Comparison of ENCODE assay signal across 8 mouse cellular contexts in genomic region chr8:11262031-11262735, GRCm38 (mm10). TPM values are rescaled to one million over a fixed set of nuclear protein-coding genes. Genes with fewer than 3 reads are reported as not detected.
DNase-seq lines count a peak whose midpoint lies in the region; ATAC-seq and TF ChIP-seq lines count a peak whose summit lies in the region.

No protein-coding gene starts in this region.

- H3K4me3 ChIP-seq in embryonic facial prominence, embryonic 14.5 days (ENCODE audit: low read depth, low read length), result no peak overlapping the region
- H3K4me3 ChIP-seq in embryonic facial prominence, embryonic 10.5 days, result no peak overlapping the region
- H3K4me3 ChIP-seq in myocyte, result no peak overlapping the region

- 0 out of 2 replicates have a peak, but pooled peaks have one; percentile 24 for ATAC-seq in embryonic facial prominence, embryonic 14.5 days (ENCODE audit: low read depth)

- H3ac ChIP-seq in myocyte (ENCODE audit: control insufficient read depth, insufficient read length), result no peak overlapping the region

- no peak overlapping the region for H3K4me2 ChIP-seq in embryonic facial prominence, embryonic 14.5 days (ENCODE audit: low read depth, low read length)
- H3K4me2 ChIP-seq in myocyte (ENCODE audit: low read depth), result peak overlapping the region; percentile 46

- no peak for TF ChIP-seq POLR2A in myocyte (IDR thresholded peaks at IDR 0.05; ENCODE audit: insufficient read length, low read depth)

- WGBS in embryonic facial prominence, embryonic 14.5 days, result 55% methylated on average over 15 of the region's 15 CpGs
- 76% methylated on average over 15 of the region's 15 CpGs for WGBS in embryonic facial prominence, embryonic 10.5 days

- no peak overlapping the region for H3K27ac ChIP-seq in embryonic facial prominence, embryonic 14.5 days (replicated peaks; ENCODE audit: low read depth, low read length)
- no peak overlapping the region for H3K27ac ChIP-seq in embryonic facial prominence, embryonic 10.5 days (replicated peaks)

- H3K9me3 ChIP-seq in embryonic facial prominence, embryonic 14.5 days (ENCODE audit: control insufficient read depth, low read length), result no peaks in the 10 kb centered on the region
- no peaks in the 10 kb centered on the region for H3K9me3 ChIP-seq in embryonic facial prominence, embryonic 10.5 days

- peaks cover 34% of the 10 kb centered on the region for H3K4me1 ChIP-seq in embryonic facial prominence, embryonic 14.5 days (ENCODE audit: control insufficient read depth, insufficient read depth, low read length)
- H3K4me1 ChIP-seq in embryonic facial prominence, embryonic 10.5 days, result peaks cover 47% of the 10 kb centered on the region

- no peaks in the 10 kb centered on the region for H3K27me3 ChIP-seq in embryonic facial prominence, embryonic 14.5 days (replicated peaks; ENCODE audit: control insufficient read depth, insufficient read depth, low read length)
- no peaks in the 10 kb centered on the region for H3K27me3 ChIP-seq in embryonic facial prominence, embryonic 10.5 days (replicated peaks; ENCODE audit: low read depth, poor library complexity, severe bottlenecking)
- H3K27me3 ChIP-seq in myocyte (ENCODE audit: control insufficient read depth, insufficient read depth, insufficient read length), result no peaks in the 10 kb centered on the region

- H3K79me2 ChIP-seq in myocyte (ENCODE audit: control insufficient read depth, insufficient read depth), result no peaks in the 10 kb centered on the region

- H3K36me3 ChIP-seq in embryonic facial prominence, embryonic 14.5 days (ENCODE audit: control insufficient read depth, insufficient read depth, low read length), result no peaks in the 10 kb centered on the region
- peaks cover 23% of the 10 kb centered on the region; the same call in 1 of the 2 replicates for H3K36me3 ChIP-seq in embryonic facial prominence, embryonic 10.5 days (replicated peaks)
- no peaks in the 10 kb centered on the region for H3K36me3 ChIP-seq in myocyte (ENCODE audit: control insufficient read depth, insufficient read depth)

- no peak overlapping the region for H3K9ac ChIP-seq in embryonic facial prominence, embryonic 14.5 days (ENCODE audit: low read depth, low read length)

- DNase-seq in embryonic facial prominence, embryonic 14.5 days (ENCODE audit: low spot score), result no peak
- DNase-seq in embryonic facial prominence, embryonic 10.5 days (ENCODE audit: low spot score), result no peak
- peak; percentile 76 to 88 for DNase-seq in heart, adult 18-20 months
- DNase-seq in heart, postnatal 4 days, result peak; percentile 59
- no peak for DNase-seq in spleen, postnatal 14 days (ENCODE audit: low spot score in 2 of 2)
- DNase-seq in urinary bladder, postnatal 25 days (ENCODE audit: low spot score), result no peak
- no peak for DNase-seq in layer of hippocampus, adult 8-10 months (ENCODE audit: low spot score in 2 of 2)

TF ChIP-seq in myocyte, 11 proteins besides CTCF, POLR2A, EP300 and RAD21:
- TF ChIP-seq MAX (IDR thresholded peaks at IDR 0.05; ENCODE audit: low read depth), result no peak
- TF ChIP-seq SRF (IDR thresholded peaks at IDR 0.05; ENCODE audit: control insufficient read depth, insufficient read length, low read depth), result no peak
- TF ChIP-seq E2F4 (IDR thresholded peaks at IDR 0.05; ENCODE audit: insufficient read depth), result no peak
- TF ChIP-seq MYOD1 (IDR thresholded peaks at IDR 0.05; ENCODE audit: control insufficient read depth in 1 of 3, insufficient read length in 2 of 3, low read depth in 2 of 3), result no peak
- TF ChIP-seq POLR2AphosphoS2 (IDR thresholded peaks at IDR 0.05; ENCODE audit: insufficient read length, low read depth), result no peak
- TF ChIP-seq TCF3 (IDR thresholded peaks at IDR 0.05; ENCODE audit: insufficient read length, low read depth), result no peak
- no peak for TF ChIP-seq MYOG (IDR thresholded peaks at IDR 0.05; ENCODE audit: control insufficient read depth in 1 of 3, insufficient read depth in 1 of 3, insufficient read length in 2 of 3, low read depth in 2 of 3)
- no peak for TF ChIP-seq TCF12 (IDR thresholded peaks at IDR 0.05; ENCODE audit: insufficient read depth, poor library complexity, severe bottlenecking)
- TF ChIP-seq REST (IDR thresholded peaks at IDR 0.05; ENCODE audit: insufficient read depth, insufficient read length), result no peak
- no peak for TF ChIP-seq USF1 (IDR thresholded peaks at IDR 0.05; ENCODE audit: low read depth)
- no peak for TF ChIP-seq CEBPB (IDR thresholded peaks at IDR 0.05; ENCODE audit: insufficient read depth, poor library complexity, severe bottlenecking)

RNA-seq across cellular contexts. Expression of gene Col4a2, which starts 50.4 kb away (rescaled TPM):
- polyA plus RNA-seq in embryonic facial prominence, embryonic 14.5 days (2014; fragmentation: Nextera tagmentation; extraction: Ambion mirVana), result 92.3 and 95.9 TPM in 2 replicates
- polyA plus RNA-seq in embryonic facial prominence, embryonic 10.5 days (2016; fragmentation: Nextera tagmentation; extraction: Ambion mirVana), result 51.8 and 54.7 TPM in 2 replicates
- 100 to 1,000 TPM; 127 to 140 TPM for total RNA-seq in heart, adult 18-20 months (2021)
- 100 to 1,000 TPM; 558 to 588 TPM for total RNA-seq in heart, postnatal 4 days (2021)
- 47.3 TPM for polyA plus RNA-seq in myocyte (2012; fragmentation: generic; extraction: Trizol)
- total RNA-seq in layer of hippocampus, adult 8-10 months (2022), result 10 to 100 TPM; 39.6 to 55.5 (median 43.9) TPM

RNA-seq across cellular contexts. Expression of gene Col4a1, which starts 50.4 kb away (rescaled TPM):
- polyA plus RNA-seq in embryonic facial prominence, embryonic 14.5 days (2014; fragmentation: Nextera tagmentation; extraction: Ambion mirVana), result 270 and 289 TPM in 2 replicates
- polyA plus RNA-seq in embryonic facial prominence, embryonic 10.5 days (2016; fragmentation: Nextera tagmentation; extraction: Ambion mirVana), result 128 and 138 TPM in 2 replicates
- total RNA-seq in heart, adult 18-20 months (2021), result 100 to 1,000 TPM; 217 to 274 TPM
- 1,000 to 10,000 TPM; 1,026 to 1,084 TPM for total RNA-seq in heart, postnatal 4 days (2021)
- polyA plus RNA-seq in myocyte (2012; fragmentation: generic; extraction: Trizol), result 34.8 TPM
- 10 to 100 TPM; 34.9 to 38.4 (median 36.1) TPM for total RNA-seq in layer of hippocampus, adult 8-10 months (2022)

Comparison
In these comparisons a context has a peak if more than half of its experiments do, and no peak if none do; other contexts are left out.
1. DNase-seq: peak in heart, adult 18-20 months (2 of 2) and heart, postnatal 4 days (single experiment); none in embryonic facial prominence, embryonic 14.5 days (single experiment), embryonic facial prominence, embryonic 10.5 days (single experiment), spleen, postnatal 14 days (0 of 2), urinary bladder, postnatal 25 days (single experiment) and layer of hippocampus, adult 8-10 months (0 of 2).
2. RNA of gene Col4a1, which starts 50.4 kb away (total RNA-seq): 1,026 to 1,084 TPM in heart, postnatal 4 days and 217 to 274 TPM in heart, adult 18-20 months; 34.9 to 38.4 TPM in layer of hippocampus, adult 8-10 months; every median in the first group is over 4 times any median in the second.